Mouse (Mus musculus): ENCODE measurements around the gene Klhl12. TPM values are rescaled to one million over a fixed set of nuclear protein-coding genes. Genes with fewer than 3 reads are reported as not detected.
A peak's percentile ranks its signal among the peaks of the same experiment; 100 is the strongest.
"Not testable (repeated sequence)": the region's sequence is repeated elsewhere in the genome, so short reads cannot be mapped to it uniquely, and the experiment has no call there.

Gene Klhl12
- total RNA-seq, 2 experiments from 2014 or later: 21.5 to 22.9 TPM

DNA sequence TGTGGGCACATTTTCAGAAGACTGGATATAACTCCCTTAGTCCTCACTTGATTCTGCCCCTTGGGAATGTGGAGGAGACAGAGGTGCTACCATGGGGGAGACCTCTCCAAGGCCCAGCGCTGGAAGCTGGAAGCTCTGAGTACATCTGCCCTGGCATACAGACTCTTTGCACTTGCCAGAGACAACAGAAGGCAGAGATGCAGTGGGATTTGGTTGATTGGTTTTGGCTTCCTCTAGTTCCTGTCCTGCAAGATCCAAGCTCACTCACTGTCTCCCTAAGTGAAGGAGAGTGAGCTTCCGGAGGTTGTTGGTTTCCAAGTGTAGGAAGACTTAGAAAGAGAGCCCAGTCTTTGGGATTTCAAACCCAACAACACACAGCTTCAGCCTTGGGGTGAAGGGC, 60.6 kb downstream of the Klhl12 start:
- no peak for DNase-seq

DNA sequence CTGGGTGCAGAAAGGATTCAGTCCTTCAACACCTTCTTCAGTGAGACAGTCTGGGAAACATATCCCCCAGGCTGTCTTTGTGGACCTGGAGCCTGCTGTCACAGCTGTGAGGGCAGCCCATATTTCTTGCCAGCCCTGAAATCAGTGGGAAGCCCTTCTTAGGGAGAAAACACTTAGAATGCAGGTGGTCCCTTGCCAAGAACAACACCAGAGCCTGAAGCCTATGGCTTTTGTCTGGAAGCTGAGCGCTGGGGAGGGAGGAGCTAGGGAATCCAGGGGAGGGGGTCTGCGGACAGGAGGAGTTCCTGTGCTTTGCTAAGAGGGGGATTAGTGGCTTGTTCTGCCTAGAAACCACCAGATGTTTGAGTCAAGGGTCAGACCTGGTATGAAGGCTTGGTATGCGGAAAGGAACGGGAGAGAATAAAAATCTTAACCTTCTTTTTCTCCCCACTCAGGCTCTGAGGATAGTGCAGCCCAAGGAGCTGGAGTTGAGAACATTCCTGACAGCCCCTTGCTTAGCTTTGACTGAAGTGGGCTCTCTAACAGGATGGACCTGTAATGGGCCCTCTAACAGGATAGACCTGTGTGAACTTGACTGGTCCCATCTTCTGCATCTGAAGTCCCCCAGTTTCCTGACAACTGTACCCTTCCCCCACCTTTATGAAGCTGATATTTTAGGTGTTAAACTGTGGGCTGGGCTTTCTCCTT, 61.3 kb downstream of the Klhl12 start:
- no peak for DNase-seq

DNA sequence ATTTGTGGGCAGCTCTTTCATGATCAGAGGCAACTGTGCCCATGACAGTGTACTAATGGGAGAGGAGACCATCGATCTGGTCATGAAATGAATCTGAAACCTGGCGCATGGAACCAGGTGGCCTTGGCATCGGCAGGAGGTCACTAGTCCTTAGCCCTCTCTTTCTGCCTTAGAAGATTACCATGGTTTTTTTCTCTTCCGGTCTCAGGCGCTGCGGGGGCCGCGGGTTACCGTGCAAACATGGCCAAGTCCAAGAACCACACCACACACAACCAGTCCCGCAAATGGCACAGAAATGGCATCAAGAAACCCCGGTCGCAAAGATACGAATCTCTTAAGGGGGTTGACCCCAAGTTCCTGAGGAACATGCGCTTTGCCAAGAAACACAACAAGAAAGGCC, 62.5 kb downstream of the Klhl12 start:
- not testable (repeated sequence) for DNase-seq

DNA sequence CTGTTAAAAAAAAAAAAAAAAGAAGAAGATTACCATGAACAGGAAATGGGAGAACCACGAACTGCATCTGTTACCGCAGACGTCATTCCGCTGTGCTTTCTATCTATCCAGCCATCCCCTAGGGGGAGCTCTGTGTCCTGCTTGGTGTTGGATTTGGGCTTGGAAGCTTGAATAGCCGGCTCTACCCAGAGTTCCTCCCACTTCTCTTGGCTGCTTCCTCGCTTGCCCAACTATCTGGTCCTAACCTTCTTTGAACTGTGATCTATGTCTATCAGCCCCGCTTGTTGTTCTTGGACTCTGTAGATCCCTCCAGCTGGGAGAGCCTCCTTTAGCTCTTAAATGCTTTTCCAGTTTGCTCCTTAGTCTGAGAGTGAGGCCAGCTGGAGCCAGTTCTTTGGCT, 63.3 kb downstream of the Klhl12 start:
- peak; percentile 84 to 94 for DNase-seq

DNA sequence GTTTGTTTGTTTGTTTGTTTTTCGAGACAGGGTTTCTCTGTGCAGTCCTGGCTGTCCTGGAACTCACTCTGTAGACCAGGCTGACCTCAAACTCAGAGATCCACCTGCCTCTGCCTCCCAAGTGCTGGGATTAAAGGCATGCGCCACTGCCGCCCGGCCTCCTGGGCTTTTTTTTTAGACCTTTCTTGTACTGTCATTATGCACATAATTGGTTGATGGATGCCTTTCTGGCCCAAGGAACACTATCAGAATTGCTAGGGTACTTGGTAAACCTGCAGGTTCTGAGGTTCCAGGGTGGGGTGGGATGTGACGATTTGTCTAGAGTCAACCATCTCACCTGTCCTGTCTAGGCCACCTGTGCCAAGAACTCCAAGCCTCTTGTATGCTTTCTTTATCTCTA, 63.9 kb downstream of the Klhl12 start:
- DNase-seq: not testable (repeated sequence)

DNA sequence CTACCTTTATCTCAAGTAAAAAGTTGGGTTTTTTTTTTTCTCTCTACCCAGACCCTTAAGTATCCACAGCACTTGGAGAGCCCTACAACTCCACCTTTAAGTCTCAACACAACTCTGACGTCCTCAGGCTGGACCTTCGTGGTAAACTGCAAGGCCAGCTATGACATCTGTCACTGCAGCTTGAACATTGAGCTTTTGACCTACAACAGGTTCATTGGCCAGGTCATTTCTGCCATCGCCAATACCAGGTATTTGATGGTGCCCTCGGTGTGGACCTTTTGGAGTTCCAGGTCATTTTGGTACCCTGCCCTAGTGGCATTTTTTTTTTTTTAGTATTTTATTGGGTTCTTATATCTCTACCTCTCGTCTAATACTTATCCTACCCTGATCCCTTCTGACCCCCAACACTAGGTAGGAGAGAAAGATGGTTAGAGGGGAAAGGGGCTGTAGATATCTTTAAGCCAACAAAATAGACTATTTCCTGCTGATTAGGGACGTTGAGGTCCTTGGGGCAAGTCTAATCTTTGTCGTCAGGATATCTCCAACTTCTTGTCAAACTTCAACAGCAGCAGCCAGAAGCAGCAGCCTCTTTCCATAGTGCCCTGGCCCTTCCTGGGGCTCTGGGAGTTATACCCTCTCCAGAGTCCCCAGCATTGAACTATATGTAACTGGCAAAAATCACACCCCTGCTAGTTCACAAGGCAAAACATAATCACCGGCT, 64.8 kb downstream of the Klhl12 start:
- no peak for DNase-seq

DNA sequence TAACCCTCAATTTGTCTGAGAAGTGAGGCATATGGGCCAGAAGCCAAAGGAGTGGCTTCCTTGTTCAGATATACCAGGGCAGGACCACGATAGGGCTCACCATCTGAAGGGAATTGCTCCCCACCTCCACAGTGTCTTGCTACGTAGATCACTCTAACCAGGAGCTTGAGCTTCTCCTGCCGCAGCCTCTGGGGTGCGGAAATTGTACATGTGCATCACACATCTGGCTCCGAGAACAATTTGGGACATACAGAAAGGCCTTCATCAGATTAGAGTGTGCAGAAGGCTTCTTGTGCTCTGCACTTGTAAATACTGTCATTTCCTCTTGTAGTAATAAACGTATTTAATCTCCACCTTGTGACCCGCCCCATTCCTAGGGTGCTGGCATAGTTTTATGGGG, 65.8 kb downstream of the Klhl12 start:
- DNase-seq: no peak

DNA sequence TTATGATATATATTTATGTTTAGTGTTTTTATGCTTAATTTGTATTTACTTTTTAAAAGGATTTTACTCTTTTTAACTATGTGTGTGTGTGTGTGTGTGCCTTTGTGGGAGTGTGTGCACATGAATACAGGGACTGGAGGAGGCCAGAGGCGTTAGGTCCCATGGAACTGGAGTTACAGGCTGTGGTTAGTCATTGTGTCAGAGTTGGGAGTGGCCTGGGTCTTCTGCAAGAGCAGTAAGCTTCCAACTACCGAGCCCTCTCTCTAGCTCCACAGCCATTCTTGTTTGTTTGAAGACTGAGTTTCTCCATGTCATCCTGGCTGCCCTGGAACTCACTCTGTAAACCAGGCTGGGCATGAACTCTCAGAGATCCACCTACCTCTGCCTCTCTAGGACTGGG, 67.0 kb downstream of the Klhl12 start:
- DNase-seq: no peak

DNA sequence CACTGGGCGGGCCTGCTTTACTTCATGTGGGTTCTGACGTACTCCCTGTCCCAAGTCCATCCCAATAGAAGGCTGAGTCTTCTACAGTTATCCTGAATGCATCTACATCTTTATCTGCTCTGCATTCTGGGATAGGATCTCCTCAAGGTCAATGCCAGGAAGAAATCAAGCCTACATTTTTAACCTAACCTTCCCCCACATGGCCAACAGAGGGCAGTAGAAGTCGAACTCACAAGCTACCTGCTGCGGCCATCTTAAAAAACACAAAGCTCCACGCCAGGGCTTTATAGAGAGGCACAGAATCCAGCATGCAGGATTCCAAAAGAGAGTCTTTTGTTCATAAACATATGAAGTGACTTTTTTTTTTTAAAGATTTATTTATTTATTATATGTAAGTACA, 69.1 kb downstream of the Klhl12 start:
- peak; percentile 15 to 50 for DNase-seq

DNA sequence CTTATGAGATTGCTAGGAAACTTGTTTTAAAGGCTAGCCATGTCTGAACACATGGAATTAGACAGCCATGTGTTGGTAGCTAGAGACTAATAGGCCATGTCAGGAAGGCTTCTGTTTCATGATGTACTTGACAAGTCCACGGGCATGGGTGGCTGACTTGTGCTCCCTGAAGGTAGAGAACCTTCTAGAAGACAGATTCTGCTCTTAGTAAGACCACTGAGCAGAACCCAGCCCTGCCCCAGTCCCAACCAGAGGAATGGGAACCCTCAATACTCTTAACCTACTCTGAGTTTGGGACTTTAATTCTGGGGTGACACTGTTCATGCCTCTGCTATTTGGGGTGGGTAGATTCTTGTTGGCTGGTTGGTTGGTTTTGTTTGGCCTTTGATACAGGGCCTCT, 69.7 kb downstream of the Klhl12 start:
- no peak for DNase-seq

DNA sequence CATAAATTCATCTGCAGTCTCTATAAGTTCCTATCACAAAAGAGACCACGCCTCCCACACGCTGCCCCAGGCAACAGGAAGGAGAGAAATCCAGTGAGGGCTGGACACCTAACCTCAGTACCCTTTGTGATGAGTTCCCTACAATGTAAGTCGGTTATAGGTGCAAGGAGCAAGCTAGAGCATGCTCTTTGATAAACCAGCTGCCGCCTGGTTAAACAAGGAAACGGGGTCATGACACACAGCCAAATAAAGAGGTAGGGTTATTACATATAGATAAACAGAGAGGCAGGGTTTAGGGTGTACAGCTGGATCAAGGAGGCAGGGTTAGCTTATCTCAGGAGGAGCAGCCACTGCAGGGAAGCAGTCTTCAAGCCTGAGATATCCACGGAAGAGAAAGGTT, 71.4 kb downstream of the Klhl12 start:
- DNase-seq: no peak

DNA sequence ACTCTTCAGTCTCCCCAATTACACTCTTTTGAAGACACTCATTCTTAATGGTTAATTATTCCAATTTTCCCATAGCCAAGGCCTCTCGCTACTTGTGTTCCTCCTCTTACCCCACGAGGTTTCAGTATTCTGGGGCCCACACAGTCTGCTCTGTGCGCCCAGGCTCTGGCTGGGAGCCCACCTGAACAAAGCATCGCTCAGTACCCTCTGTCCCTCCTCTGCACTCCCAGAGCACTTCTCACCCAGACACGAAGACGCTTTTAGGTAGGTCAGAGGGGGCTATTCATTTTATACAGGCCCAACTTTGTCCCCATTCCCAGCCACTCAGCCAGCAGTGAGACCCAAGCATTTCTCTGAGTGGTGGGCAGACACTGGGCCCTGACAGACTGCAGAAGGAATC, 75.3 kb downstream of the Klhl12 start:
- DNase-seq: no peak

DNA sequence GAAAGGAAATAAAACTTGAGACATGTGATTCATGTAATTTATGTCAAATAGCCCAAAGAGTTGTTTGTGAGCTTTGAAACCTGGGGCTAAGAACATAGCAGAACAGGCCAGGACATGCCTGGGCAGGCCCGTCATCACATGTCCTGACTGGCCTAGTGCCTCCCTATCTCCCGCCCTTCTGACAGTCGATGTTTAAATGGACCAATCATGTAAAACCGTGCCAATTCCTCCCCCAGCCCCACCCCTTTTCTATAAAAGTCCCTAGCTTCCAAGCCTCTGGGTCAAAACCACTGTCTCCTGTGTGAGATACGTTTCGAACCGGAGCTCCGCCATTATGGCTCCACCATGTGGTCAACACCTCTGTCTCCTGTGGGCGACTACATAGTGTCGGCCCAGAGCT, 78.4 kb downstream of the Klhl12 start:
- DNase-seq: not testable (repeated sequence)

DNA sequence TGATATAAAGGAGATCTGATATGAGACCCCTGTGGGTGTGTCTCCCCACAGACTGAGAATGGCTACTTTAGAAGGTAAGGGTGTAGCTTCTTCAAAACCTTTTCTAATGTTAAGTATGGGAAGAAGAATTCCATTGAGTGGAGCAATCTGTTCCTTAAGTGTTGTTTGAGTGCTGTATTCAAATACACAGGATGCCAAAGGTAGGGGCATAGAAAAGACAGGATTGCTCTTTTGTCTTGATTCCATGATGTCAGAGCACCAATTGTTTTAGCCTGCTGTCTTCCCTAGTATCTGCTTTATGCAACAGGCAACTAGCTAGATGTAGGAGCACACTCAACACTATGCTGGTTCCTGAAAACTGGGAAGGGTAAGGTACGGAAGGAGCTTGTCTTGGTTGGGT, 79.7 kb downstream of the Klhl12 start:
- no peak for DNase-seq

DNA sequence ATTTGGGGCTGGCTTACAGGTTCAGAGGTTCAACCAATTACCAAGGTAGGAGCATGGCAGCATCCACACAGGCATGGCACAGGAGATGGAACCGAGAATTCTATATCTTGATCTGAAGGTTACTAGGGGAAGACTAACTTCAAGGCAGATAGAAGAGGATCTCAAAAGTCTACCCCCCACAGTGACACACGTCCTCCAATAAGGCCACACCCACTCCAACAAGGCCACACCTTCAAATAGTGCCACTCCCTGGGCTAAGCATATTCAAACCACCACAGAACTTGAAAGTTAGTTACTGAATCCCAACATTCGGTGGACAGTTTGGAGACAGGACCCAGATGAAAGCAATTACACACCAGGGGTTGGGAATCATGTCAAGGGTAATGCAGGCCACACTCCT, 80.2 kb downstream of the Klhl12 start:
- DNase-seq: no peak

DNA sequence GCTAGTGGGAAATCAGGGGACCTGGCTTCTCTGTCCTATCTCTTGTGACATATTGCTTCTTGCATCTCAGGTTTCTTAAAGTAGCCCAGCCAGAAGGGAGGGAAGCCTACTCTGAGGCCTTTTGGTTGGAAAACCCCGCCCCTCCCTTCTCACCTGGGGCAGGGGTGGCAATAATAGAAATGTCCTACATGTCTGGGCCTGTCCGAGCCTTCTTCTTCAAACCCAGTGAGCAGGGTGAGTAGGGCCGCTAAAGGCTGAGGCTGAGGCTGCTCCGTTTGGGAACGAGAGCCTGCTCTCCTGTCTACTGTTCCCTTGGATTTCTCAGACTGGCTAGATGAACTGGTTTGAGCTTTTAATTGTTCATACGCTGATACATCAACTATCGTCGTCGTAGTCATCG, 85.3 kb downstream of the Klhl12 start:
- DNase-seq: no peak

Other genes with a start within 250 kb of the Klhl12 start
- gene Adora1, start 220.1 kb upstream of the Klhl12 start, total RNA-seq (2021): 100 to 1,000 TPM; 110 to 137 TPM
- gene Myog, start 165.5 kb upstream of the Klhl12 start, total RNA-seq (2021): not detected
- 1 to 10 TPM in 1 of 2 experiments, under 1 TPM in 1; 0.60 to 1.1 TPM for gene Ppfia4, start 122.6 kb upstream of the Klhl12 start, total RNA-seq (2021)
- 10 to 100 TPM; 49.2 to 52.6 TPM for gene Tmem183a, start 93.6 kb upstream of the Klhl12 start, total RNA-seq (2021)
- not detected for gene 4933406M09Rik, start 69.6 kb upstream of the Klhl12 start, total RNA-seq (2021)
- 10 to 100 TPM; 28.6 to 55.4 TPM for gene Cyb5r1, start 50.0 kb upstream of the Klhl12 start, total RNA-seq (2021)
- 100 to 1,000 TPM; 125 to 139 TPM for gene Adipor1, start 40.2 kb upstream of the Klhl12 start, total RNA-seq (2021)
- 10 to 100 TPM; 27.6 to 37.3 TPM for gene Rabif, start 39.1 kb downstream of the Klhl12 start, total RNA-seq (2021)
- not detected for gene Mgat4e, start 94.2 kb downstream of the Klhl12 start, total RNA-seq (2021)
- gene Kdm5b, start 104.6 kb downstream of the Klhl12 start, total RNA-seq (2021): 10 to 100 TPM; 44.1 to 45.7 TPM
- under 1 TPM; 0.07 to 0.36 TPM for gene Syt2, start 191.1 kb downstream of the Klhl12 start, total RNA-seq (2021)

Data from adrenal gland, postnatal 36 days (tissue).